Mouse (Mus musculus) c-Kit-negative CD71-positive TER-119-positive erythroid progenitor cells, embryonic 14.5 days (primary cell): ENCODE measurements around the gene Iffo1.

ENCODE experiments used
- DNase-seq: peaks from one replicate; pipeline ENCODE4 v3.0.0-alpha.2; 2013; ENCODE audit warnings: low read depth, low spot score

Iffo1 gene

DNA sequence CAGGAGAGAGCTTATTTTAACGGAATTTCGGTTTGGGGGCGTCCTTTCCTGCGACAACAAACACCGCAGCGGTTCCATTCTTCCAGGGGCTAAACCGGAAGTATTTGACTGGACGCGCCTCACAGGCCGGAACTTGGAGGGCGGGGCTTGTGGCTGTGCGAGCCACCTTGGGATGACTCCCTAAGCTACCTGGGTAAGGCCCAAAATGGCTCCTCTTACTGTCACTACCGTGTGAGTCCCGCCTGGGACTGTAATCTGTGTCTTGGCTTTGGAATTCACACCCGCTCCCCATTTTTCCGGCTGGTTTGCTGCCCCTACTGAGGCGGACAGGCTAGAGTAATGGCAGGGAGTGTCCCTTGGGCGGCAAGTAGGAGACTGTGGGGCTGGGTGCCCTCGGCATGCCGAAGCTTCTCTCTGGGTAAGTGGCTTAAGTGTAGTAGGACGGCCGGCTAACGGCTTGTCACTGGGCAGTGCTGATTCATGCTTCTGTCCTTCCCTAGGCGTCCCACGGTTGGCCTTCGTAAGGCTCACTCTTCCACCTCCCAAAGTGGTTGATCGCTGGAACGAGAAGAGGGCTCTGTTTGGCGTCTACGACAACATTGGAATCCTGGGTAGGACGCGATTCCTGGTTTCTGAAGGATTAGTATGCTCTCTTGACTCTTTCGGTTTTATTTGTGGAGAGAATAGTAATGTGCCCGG is 47.1 kb downstream of the Iffo1 start:
- peak; percentile 89 for DNase-seq

DNA sequence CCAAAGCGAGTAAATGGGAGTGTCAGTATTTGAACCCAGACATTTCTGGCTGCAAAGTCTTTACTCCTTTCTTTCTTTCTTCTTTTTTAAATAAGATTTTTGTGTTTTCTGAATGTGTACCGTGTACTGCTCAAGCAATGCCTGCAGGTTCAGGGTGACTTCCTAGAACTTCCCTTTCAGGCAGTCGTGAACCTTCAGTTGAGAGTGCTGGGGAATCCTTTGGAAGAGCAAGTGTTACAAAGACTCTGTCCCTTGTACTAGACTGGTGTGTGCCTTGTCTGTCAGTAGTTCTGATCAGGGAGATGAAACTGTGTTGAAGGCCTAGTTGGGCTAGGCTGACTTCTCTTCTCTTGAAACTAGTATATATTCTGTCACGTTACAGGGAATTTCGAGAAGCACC is 47.8 kb downstream of the Iffo1 start:
- peak; percentile 27 for DNase-seq

DNA sequence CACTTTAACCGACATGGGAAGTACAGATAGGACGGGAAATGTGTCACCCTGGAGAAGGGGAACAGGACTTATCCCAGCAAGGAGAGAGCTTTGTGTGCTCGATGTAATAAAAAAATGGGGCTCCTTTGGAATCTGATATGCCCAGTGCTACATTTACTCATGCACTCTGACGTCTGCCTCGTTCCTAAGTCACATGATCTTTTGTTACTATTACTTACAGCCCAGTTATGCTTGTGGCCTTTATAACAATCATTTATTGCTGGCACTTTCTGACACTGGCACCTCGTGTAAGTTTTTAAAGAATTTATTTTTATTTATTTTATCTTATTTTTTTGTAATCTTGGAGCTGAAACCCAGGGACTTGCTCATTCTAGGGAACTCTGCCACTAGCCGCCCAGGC is 48.3 kb downstream of the Iffo1 start:
- no peak for DNase-seq

DNA sequence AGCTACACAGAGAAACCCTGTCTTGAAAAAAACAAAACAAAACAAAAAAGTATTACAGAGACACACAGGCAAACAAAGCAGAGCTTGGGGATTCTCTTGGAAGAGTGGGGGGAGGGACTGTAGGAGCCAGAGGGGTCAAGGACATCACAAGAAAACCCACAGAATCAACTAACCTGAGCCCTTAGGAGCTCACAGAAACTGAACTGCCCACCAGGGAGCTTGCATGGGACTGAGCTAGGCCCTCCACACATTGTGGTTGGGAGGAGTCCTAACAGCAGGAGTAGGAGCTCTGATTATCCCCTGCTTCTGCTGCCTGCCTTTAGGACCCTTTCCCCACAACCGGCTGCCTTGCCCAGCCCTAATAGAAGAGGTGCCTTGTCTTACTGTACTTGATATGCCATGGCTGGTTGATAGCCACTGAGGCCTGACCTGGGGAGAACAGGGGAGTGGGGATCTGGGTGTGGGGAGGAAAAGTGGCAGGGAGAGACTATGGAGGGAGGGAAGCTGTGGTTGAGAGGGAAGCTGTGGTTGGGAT is 50.6 kb downstream of the Iffo1 start:
- no peak for DNase-seq

DNA sequence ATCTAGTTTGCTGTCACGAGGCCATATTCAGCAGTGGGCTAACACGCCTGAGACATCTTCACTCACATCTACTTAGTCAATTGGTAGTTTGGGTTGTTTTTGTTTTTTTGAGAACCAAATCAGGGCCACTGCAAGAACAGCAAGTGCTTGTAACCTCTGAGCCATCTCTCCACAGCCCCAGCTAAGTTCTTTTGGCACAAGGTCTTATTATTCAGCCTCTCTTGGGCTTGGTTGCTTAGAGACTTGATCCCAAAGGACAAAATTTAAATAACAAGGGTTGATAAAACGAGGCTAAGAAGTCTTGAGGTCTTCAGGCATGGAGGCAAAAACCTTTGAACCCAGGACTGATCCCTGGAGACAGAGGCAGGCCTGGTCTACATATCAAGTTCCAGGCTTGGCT is 51.3 kb downstream of the Iffo1 start:
- DNase-seq: no peak

DNA sequence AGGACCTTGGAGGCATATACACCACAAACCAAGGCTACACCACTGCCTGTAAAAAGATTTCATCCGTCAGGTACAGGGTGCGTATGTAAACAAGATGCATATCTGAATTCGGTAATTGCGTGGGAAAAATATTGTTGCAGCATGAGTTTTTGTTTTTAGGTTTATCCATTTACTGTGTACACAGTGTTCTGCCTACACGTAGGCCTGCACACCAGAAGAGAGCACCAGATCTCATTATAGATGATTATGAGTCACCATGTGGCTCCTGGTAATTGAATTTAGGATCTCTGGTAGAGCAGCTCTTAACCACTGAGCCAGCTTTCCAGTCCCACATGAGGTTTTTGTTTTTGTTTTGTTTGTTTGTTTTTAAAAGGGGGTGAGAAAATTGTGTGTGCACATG is 52.1 kb downstream of the Iffo1 start:
- DNase-seq: no peak

DNA sequence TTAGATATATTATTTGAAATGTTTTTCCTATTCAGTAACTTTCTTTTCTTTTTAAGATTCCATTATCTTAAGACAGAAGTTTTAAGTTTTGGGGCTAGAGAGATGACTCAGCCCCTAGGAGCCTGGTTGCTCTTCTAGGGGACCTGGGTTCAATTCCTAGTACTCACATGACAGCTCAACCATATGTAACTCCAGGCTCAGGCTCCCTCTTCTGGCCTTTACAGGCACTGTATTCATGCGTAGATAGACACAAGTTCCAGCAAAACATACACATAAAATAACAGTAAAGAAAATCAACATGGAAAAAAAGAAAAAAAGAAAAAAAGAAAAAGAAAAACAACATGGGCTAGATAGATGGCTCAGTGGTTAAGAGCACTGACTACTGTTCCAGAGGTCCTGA is 65.4 kb downstream of the Iffo1 start:
- DNase-seq: no peak
